Mouse (Mus musculus): ENCODE results near the gene Dlgap1. TPM values are rescaled to one million over a fixed set of nuclear protein-coding genes. Genes with fewer than 3 reads are reported as not detected.
A peak's percentile ranks its signal among the peaks of the same experiment; 100 is the strongest.

Gene Dlgap1
- polyA plus RNA-seq, 1 experiment from 2014 or later: 2.0 TPM

GRCm38 (mm10) chr17:70748964-70749650, 780.2 kb downstream of the Dlgap1 start:
- no peak overlapping the region for H3K4me2 ChIP-seq
- no peak overlapping the region for H3K9ac ChIP-seq
- H3K4me1 ChIP-seq: peaks cover 25% of the 10 kb centered on the region
- whole genome bisulfite sequencing: 50% methylated on average over 7 of the region's 7 CpGs
- no peaks in the 10 kb centered on the region for H3K36me3 ChIP-seq
- H3K9me3 ChIP-seq: no peaks in the 10 kb centered on the region
- H3K27me3 ChIP-seq (replicated peaks): no peaks in the 10 kb centered on the region
- H3K27ac ChIP-seq: peak overlapping the region; percentile 95
- no peak for ATAC-seq (ENCODE audit: insufficient read depth, low FRiP score, low read depth)
- no peak overlapping the region for H3K4me3 ChIP-seq (replicated peaks)

- Histone ChIP-seq H3K4me2 (peak overlapping the region; percentile 59), H3K9me3 (no peaks in the 10 kb centered on the region), H3K9ac (no peak overlapping the region), H3K4me1 (peaks cover 37% of the 10 kb centered on the region), H3K36me3 (no peaks in the 10 kb centered on the region), H3K4me3 (replicated peaks) (peak overlapping the region; percentile 42), H3K27me3 (replicated peaks) (no peaks in the 10 kb centered on the region), H3K27ac (peak overlapping the region; percentile 88)
- ATAC-seq (ENCODE audit: insufficient read depth, low FRiP score, low read depth): no peak
- 45% methylated on average over 17 of the region's 17 CpGs for WGBS
Observed at GRCm38 (mm10) chr17:70750236-70751160, 781.6 kb downstream of the Dlgap1 start.

GRCm38 (mm10) chr17:70751161-70751651, 782.3 kb downstream of the Dlgap1 start:
- H3K4me1 ChIP-seq: peaks cover 37% of the 10 kb centered on the region
- 2% methylated on average over 19 of the region's 19 CpGs for WGBS

GRCm38 (mm10) chr17:70751676-70752075, 782.8 kb downstream of the Dlgap1 start:
- Histone ChIP-seq H3K9ac (no peak overlapping the region), H3K4me3 (replicated peaks) (peak overlapping the region; percentile 42; the same call in 1 of the 2 replicates), H3K27ac (peak overlapping the region; percentile 88), H3K27me3 (replicated peaks) (no peaks in the 10 kb centered on the region), H3K4me2 (peak overlapping the region; percentile 59), H3K36me3 (no peaks in the 10 kb centered on the region), H3K9me3 (no peaks in the 10 kb centered on the region), H3K4me1 (peaks cover 33% of the 10 kb centered on the region)
- no peak for ATAC-seq (ENCODE audit: insufficient read depth, low FRiP score, low read depth)
- WGBS: 40% methylated on average over 6 of the region's 6 CpGs

More at GRCm38 (mm10) chr17:70751161-70751651, 782.3 kb downstream of the Dlgap1 start:
- H3K9me3 ChIP-seq: no peaks in the 10 kb centered on the region
- H3K4me3 ChIP-seq (replicated peaks): peak overlapping the region; percentile 42
- no peaks in the 10 kb centered on the region for H3K36me3 ChIP-seq
- no peaks in the 10 kb centered on the region for H3K27me3 ChIP-seq (replicated peaks)
- peak overlapping the region; percentile 59 for H3K4me2 ChIP-seq
- peak overlapping the region; percentile 88 for H3K27ac ChIP-seq
- no peak; the same call in 1 of the 2 replicates for ATAC-seq (ENCODE audit: insufficient read depth, low FRiP score, low read depth)
- no peak overlapping the region for H3K9ac ChIP-seq

GRCm38 (mm10) chr17:70753444-70754032, 784.7 kb downstream of the Dlgap1 start:
- ATAC-seq (ENCODE audit: insufficient read depth, low FRiP score, low read depth): no peak
- H3K4me2 ChIP-seq: no peak overlapping the region
- no peaks in the 10 kb centered on the region for H3K27me3 ChIP-seq (replicated peaks)
- H3K4me3 ChIP-seq (replicated peaks): no peak overlapping the region
- H3K4me1 ChIP-seq: peaks cover 26% of the 10 kb centered on the region
- WGBS: 49% methylated on average over 13 of the region's 13 CpGs
- peak overlapping the region; percentile 38; the same call in 1 of the 2 replicates for H3K27ac ChIP-seq
- H3K9me3 ChIP-seq: no peaks in the 10 kb centered on the region
- H3K9ac ChIP-seq: no peak overlapping the region
- no peaks in the 10 kb centered on the region for H3K36me3 ChIP-seq

- Histone ChIP-seq H3K9ac (no peak overlapping the region), H3K27me3 (replicated peaks) (no peaks in the 10 kb centered on the region), H3K27ac (peak overlapping the region; percentile 38; the same call in 1 of the 2 replicates), H3K36me3 (no peaks in the 10 kb centered on the region), H3K4me1 (peaks cover 24% of the 10 kb centered on the region), H3K9me3 (no peaks in the 10 kb centered on the region), H3K4me3 (replicated peaks) (no peak overlapping the region), H3K4me2 (no peak overlapping the region)
- ATAC-seq (ENCODE audit: insufficient read depth, low FRiP score, low read depth): no peak
- 75% methylated on average over 9 of the region's 9 CpGs for WGBS
Observed at GRCm38 (mm10) chr17:70754041-70754440, 785.2 kb downstream of the Dlgap1 start.

- peak overlapping the region; percentile 96 for H3K4me2 ChIP-seq
- no peaks in the 10 kb centered on the region for H3K27me3 ChIP-seq (replicated peaks)
- peaks cover 24% of the 10 kb centered on the region for H3K4me1 ChIP-seq
- WGBS: 54% methylated on average over 7 of the region's 7 CpGs
- H3K36me3 ChIP-seq: no peaks in the 10 kb centered on the region
- H3K9me3 ChIP-seq: no peaks in the 10 kb centered on the region
- H3K9ac ChIP-seq: peak overlapping the region; percentile 21; the same call in 1 of the 2 replicates
- 0 out of 2 replicates have a peak overlapping the region, but pooled peaks have one; percentile 4 for H3K27ac ChIP-seq
- H3K4me3 ChIP-seq (replicated peaks): no peak overlapping the region
- no peak for ATAC-seq (ENCODE audit: insufficient read depth, low FRiP score, low read depth)
Observed at GRCm38 (mm10) chr17:70754638-70755037, 785.8 kb downstream of the Dlgap1 start.

- no peaks in the 10 kb centered on the region for H3K27me3 ChIP-seq (replicated peaks)
- no peaks in the 10 kb centered on the region for H3K36me3 ChIP-seq
- ATAC-seq (ENCODE audit: insufficient read depth, low FRiP score, low read depth): peak; percentile 52; the same call in 1 of the 2 replicates
- WGBS: 0% methylated on average over 22 of the region's 22 CpGs
- peaks cover 24% of the 10 kb centered on the region for H3K4me1 ChIP-seq
- peak overlapping the region; percentile 92 for H3K27ac ChIP-seq
- H3K9ac ChIP-seq: 0 out of 2 replicates have a peak overlapping the region, but pooled peaks have one; percentile 24
- H3K4me2 ChIP-seq: peak overlapping the region; percentile 96
- no peaks in the 10 kb centered on the region for H3K9me3 ChIP-seq
- peak overlapping the region; percentile 49 for H3K4me3 ChIP-seq (replicated peaks)
Observed at GRCm38 (mm10) chr17:70755039-70755668, 786.3 kb downstream of the Dlgap1 start.

- H3K27ac ChIP-seq: peak overlapping the region; percentile 92
- no peak for ATAC-seq (ENCODE audit: insufficient read depth, low FRiP score, low read depth)
- WGBS: 3% methylated on average over 14 of the region's 14 CpGs
- peak overlapping the region; percentile 96 for H3K4me2 ChIP-seq
- no peaks in the 10 kb centered on the region for H3K36me3 ChIP-seq
- H3K9ac ChIP-seq: no peak overlapping the region
- H3K27me3 ChIP-seq (replicated peaks): no peaks in the 10 kb centered on the region
- H3K4me1 ChIP-seq: peaks cover 23% of the 10 kb centered on the region
- H3K4me3 ChIP-seq (replicated peaks): peak overlapping the region; percentile 49
- H3K9me3 ChIP-seq: no peaks in the 10 kb centered on the region
Observed at GRCm38 (mm10) chr17:70755669-70756263, 786.9 kb downstream of the Dlgap1 start.

- 83% methylated on average over 7 of the region's 7 CpGs for WGBS
- Histone ChIP-seq H3K27ac (no peak overlapping the region), H3K4me2 (no peak overlapping the region), H3K9me3 (no peaks in the 10 kb centered on the region), H3K4me3 (replicated peaks) (no peak overlapping the region), H3K9ac (no peak overlapping the region), H3K36me3 (no peaks in the 10 kb centered on the region), H3K27me3 (replicated peaks) (no peaks in the 10 kb centered on the region), H3K4me1 (no peaks in the 10 kb centered on the region)
- no peak for ATAC-seq (ENCODE audit: insufficient read depth, low FRiP score, low read depth)
Observed at GRCm38 (mm10) chr17:70762001-70762400, 793.1 kb downstream of the Dlgap1 start.

GRCm38 (mm10) chr17:70762634-70763033, 793.8 kb downstream of the Dlgap1 start:
- Histone ChIP-seq H3K27me3 (replicated peaks) (no peaks in the 10 kb centered on the region), H3K9ac (no peak overlapping the region), H3K4me2 (no peak overlapping the region), H3K4me1 (no peaks in the 10 kb centered on the region), H3K4me3 (replicated peaks) (no peak overlapping the region), H3K9me3 (no peaks in the 10 kb centered on the region), H3K27ac (no peak overlapping the region), H3K36me3 (no peaks in the 10 kb centered on the region)
- ATAC-seq (ENCODE audit: insufficient read depth, low FRiP score, low read depth): no peak
- 89% methylated on average over 10 of the region's 10 CpGs for WGBS

All from stomach, embryonic 15.5 days (tissue).